Mouse (Mus musculus) midbrain, postnatal 0 days (tissue): Measurements from ENCODE around the gene Slc30a2. TPM values are rescaled to one million over a fixed set of nuclear protein-coding genes. Genes with fewer than 3 reads are reported as not detected.
"Not testable (repeated sequence)": the region's sequence is repeated elsewhere in the genome, so short reads cannot be mapped to it uniquely, and the experiment has no call there.

Source experiments
- ATAC-seq: fragments of 200-750 bp; cut with Nextera tagmentation; 2 replicates; pipeline ENCODE4 v1.8.0; 2017; ENCODE audit warnings: moderate number of reproducible peaks, mild to moderate bottlenecking, moderate TSS enrichment, moderate library complexity; ENCODE audit not compliant: low FRiP score
- DNase-seq: peaks from one replicate; pipeline ENCODE4 v3.0.0-alpha.2; 2015; ENCODE audit warnings: low spot score
- H3K27ac ChIP-seq: fragments of 300-500 bp; sonication (generic); 2 replicates; pipeline ENCODE4 v1.5.1; 2014; ENCODE audit warnings: low read depth, mild to moderate bottlenecking, low read length, mixed read lengths
- H3K27me3 ChIP-seq: fragments of 300-500 bp; sonication (generic); 2 replicates; pipeline ENCODE4 v1.6.1; 2014; ENCODE audit warnings: low read length, control low read depth, mixed read lengths; ENCODE audit not compliant: insufficient read depth
- H3K36me3 ChIP-seq: fragments of 300-500 bp; sonication (generic); 2 replicates; pipeline ENCODE4 v1.6.1; 2014; ENCODE audit warnings: low read length, control low read depth, mixed read lengths; ENCODE audit not compliant: insufficient read depth
- H3K4me1 ChIP-seq: fragments of 300-500 bp; sonication (generic); 2 replicates; pipeline ENCODE4 v1.6.1; 2014; ENCODE audit warnings: mild to moderate bottlenecking, control low read depth, antibody characterized with exemption, low read length, mixed read lengths; ENCODE audit not compliant: insufficient read depth
- H3K4me2 ChIP-seq: fragments of 300-500 bp; sonication (generic); 2 replicates; pipeline ENCODE4 v1.6.1; 2014; ENCODE audit warnings: low read depth, mild to moderate bottlenecking, low read length, mixed read lengths; ENCODE audit not compliant: poor library complexity, severe bottlenecking
- H3K4me3 ChIP-seq: fragments of 300-500 bp; sonication (generic); 2 replicates; pipeline ENCODE4 v1.5.1; 2014; ENCODE audit warnings: low read depth, mild to moderate bottlenecking, low read length, moderate library complexity
- H3K9ac ChIP-seq: fragments of 300-500 bp; sonication (generic); replicated peaks from 2 replicates; pipeline ENCODE4 v1.6.1; 2014; ENCODE audit warnings: mild to moderate bottlenecking, low read length, moderate library complexity, mixed read lengths; ENCODE audit not compliant: poor library complexity, severe bottlenecking
- H3K9me3 ChIP-seq: fragments of 300-500 bp; sonication (generic); 2 replicates; pipeline ENCODE4 v1.6.1; 2016; ENCODE audit warnings: low read length, control low read depth
- CTCF ChIP-seq: IDR thresholded peaks from 2 replicates; pipeline ENCODE4 v1.5.1; 2016; ENCODE audit warnings: antibody characterized with exemption, mild to moderate bottlenecking
- WGBS: fragments of 180-500 bp; shearing (Covaris S2); extraction: QIAGEN DNeasy Blood & Tissue Kit; methylation state at CpG from one replicate; pipeline ENCODE4 v1.1.7; 2014; 5-methylcytosine and 5-hydroxymethylcytosine counted together
- polyA plus RNA-seq: library from polyadenylated mRNA; unstranded; fragments of >200 nt; fragmentation: Nextera tagmentation; extraction: Ambion mirVana; gene quantifications from 2 replicates; pipeline ENCODE4 v1.2.1, GENCODE M21; 2015
- total RNA-seq: library from RNA; depleted of rRNA; stranded (reverse); fragments of >200 nt; gene quantifications from 2 replicates; pipeline ENCODE4 v1.2.3, GENCODE M21; 2014

Gene Slc30a2
- total and polyA plus RNA-seq, 2 experiments from 2014 or later: 0.17 TPM; not detected in 1

GRCm38 (mm10) chr4:134326859-134327530 lies 16.0 kb upstream of the Slc30a2 start:
- H3K4me1 ChIP-seq: no peaks in the 10 kb centered on the region
- WGBS: 70% methylated on average over 5 of the region's 5 CpGs
- TF ChIP-seq CTCF: no peak
- no peak overlapping the region for H3K9ac ChIP-seq
- no peak overlapping the region for H3K4me2 ChIP-seq
- no peaks in the 10 kb centered on the region for H3K27me3 ChIP-seq
- H3K36me3 ChIP-seq: no peaks in the 10 kb centered on the region
- ATAC-seq: no peak
- no peak for DNase-seq
- H3K27ac ChIP-seq: no peak overlapping the region
- no peaks in the 10 kb centered on the region for H3K9me3 ChIP-seq
- H3K4me3 ChIP-seq: no peak overlapping the region

GRCm38 (mm10) chr4:134328151-134328550 lies 14.8 kb upstream of the Slc30a2 start:
- H3K4me3 ChIP-seq: no peak overlapping the region
- DNase-seq (no peak), ATAC-seq (no peak)
- no peaks in the 10 kb centered on the region for H3K9me3 ChIP-seq
- no peak for TF ChIP-seq CTCF
- no peak overlapping the region for H3K9ac ChIP-seq
- H3K27ac ChIP-seq: no peak overlapping the region
- H3K4me2 ChIP-seq: no peak overlapping the region
- no peaks in the 10 kb centered on the region for H3K36me3 ChIP-seq
- H3K4me1 ChIP-seq: no peaks in the 10 kb centered on the region
- no peaks in the 10 kb centered on the region for H3K27me3 ChIP-seq
- 66% methylated on average over 8 of the region's 8 CpGs for WGBS

- Histone ChIP-seq H3K9ac (no peak overlapping the region), H3K36me3 (no peaks in the 10 kb centered on the region), H3K27ac (no peak overlapping the region), H3K27me3 (no peaks in the 10 kb centered on the region), H3K9me3 (no peaks in the 10 kb centered on the region), H3K4me3 (no peak overlapping the region), H3K4me1 (no peaks in the 10 kb centered on the region), H3K4me2 (no peak overlapping the region)
- 84% methylated on average over 8 of the region's 8 CpGs for WGBS
- ATAC-seq (no peak), DNase-seq (no peak)
- no peak for TF ChIP-seq CTCF
Measured at GRCm38 (mm10) chr4:134328832-134329231, 14.1 kb upstream of the Slc30a2 start.

- Histone ChIP-seq H3K36me3 (no peaks in the 10 kb centered on the region), H3K9ac (no peak overlapping the region), H3K4me3 (no peak overlapping the region), H3K4me2 (no peak overlapping the region), H3K27me3 (no peaks in the 10 kb centered on the region), H3K9me3 (no peaks in the 10 kb centered on the region), H3K27ac (no peak overlapping the region), H3K4me1 (no peaks in the 10 kb centered on the region)
- no peak for TF ChIP-seq CTCF
- ATAC-seq: no peak
- no peak for DNase-seq
- 61% methylated on average over 5 of the region's 5 CpGs for WGBS
Measured at GRCm38 (mm10) chr4:134330281-134330680, 12.7 kb upstream of the Slc30a2 start.

DNA sequence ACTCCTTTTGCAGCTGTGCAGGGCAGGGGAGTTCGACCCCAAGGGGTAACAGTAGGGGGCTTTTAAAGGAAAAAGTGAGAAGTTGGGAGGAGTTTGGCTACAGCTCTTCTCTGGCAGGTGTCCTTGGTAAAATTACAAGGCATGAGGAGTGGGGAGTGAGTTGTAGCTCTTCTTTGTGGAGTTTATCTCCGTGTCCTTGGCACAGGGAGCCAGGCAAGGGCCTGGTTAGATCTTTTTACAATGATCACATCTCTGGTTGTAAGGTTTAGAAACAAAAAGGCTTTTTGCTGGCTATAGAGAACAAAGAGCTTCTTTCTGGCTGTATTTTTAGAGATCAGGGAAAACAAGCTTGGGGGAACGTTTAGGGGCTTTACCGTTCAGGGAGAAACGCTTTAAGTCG lies 1.8 kb upstream of the Slc30a2 start:
- DNase-seq, ATAC-seq, H3K36me3 ChIP-seq, H3K4me1 ChIP-seq, H3K27ac ChIP-seq, H3K4me3 ChIP-seq, H3K4me2 ChIP-seq, H3K9me3 ChIP-seq, H3K9ac ChIP-seq: not testable (repeated sequence)
- peaks cover 26% of the 10 kb centered on the region for H3K27me3 ChIP-seq
- WGBS: 54% methylated on average over 6 of the region's 6 CpGs

DNA sequence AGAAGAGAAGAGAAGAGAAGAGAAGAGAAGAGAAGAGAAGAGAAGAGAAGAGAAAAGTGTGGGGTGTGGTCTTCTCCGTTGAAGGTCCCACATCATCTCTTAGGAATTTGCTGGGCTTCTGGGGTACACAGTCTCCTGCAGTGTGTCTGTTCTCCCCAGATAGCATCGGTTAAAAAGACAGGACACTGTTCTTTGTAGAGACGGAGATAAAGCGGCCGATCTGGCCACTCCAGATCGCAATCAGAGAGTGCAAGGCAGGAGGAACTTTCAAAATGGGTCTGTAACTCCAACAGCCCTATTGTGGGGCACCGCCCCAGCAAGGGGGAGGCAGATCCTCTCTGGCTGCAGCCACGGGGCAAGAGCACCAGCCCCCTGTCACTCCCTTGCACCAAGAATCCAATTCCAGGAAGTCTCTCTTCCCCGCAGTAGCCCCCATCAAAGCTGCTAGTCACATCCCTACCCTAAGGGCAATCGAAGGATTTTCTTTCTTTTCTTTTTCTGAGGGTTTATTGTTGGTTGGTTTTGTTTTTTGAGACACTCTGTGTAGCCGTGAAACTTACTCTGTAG lies 685 bp upstream of the Slc30a2 start:
- no peaks in the 10 kb centered on the region for H3K36me3 ChIP-seq

More for the DNA sequence above, 685 bp upstream of the Slc30a2 start:
- no peaks in the 10 kb centered on the region for H3K9me3 ChIP-seq
- no peak overlapping the region for H3K4me2 ChIP-seq
- DNase-seq (no peak), ATAC-seq (no peak)
- H3K27me3 ChIP-seq: peaks cover 26% of the 10 kb centered on the region
- H3K4me1 ChIP-seq: peaks cover 5% of the 10 kb centered on the region; the same call in 1 of the 2 replicates
- TF ChIP-seq CTCF: no peak
- H3K27ac ChIP-seq: no peak overlapping the region
- H3K9ac ChIP-seq: no peak overlapping the region
- H3K4me3 ChIP-seq: no peak overlapping the region
- 47% methylated on average over 11 of the region's 11 CpGs for WGBS
